Mouse (Mus musculus): ENCODE data around the gene Wasf3.
"Not testable (repeated sequence)": the region's sequence is repeated elsewhere in the genome, so short reads cannot be mapped to it uniquely, and the experiment has no call there.

Wasf3 gene

DNA sequence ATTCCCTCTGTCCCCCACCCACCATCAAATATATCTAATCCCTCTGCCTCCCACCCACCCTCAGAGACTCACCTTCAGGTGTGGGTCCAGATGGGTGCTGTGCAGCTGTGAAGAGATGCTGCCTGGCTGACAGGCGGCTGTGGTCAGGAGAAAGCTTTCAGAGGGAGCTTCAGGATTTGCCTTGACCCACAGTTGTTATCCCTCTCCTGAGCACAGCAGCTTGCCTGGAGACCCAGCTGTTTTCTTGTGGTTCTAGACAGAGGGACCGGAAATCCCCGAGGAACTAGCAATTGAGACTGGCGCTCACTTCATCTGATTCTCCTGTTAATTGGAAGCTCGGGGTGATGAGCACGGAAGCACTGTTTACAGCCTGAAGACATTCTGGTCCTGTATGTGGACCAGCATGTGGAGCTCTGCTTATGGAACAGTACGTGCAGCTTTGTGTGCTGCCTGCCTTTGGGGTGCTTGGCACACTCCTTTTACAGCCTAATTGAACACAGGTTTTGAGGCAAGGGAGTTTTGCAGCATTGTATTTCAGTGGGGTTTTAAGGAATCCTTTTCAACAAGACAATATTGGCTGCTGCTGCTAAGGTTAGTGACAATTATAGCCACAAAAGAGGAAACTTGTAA lies 54.5 kb downstream of the Wasf3 start:
- DNase-seq (ENCODE audit: low read depth, low spot score), result no peak

DNA sequence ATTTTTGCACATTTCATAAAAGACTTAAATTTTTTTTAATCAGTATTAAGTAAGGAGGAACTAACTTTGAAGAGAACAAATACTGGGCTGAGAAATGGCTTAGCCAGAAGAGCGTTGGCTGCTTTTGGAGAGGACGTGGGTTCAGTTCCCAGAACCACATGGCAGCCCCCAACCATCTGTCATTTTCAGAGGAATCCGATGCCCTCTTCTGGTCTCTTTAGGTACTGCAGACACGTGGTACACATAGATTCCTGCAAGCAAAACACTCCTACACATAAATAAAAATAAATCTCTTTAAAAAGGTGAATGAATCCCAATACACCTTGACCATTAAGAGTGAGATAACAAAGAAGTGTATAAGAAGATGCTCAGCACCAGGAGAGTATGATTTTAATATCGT lies 55.5 kb downstream of the Wasf3 start:
- DNase-seq (ENCODE audit: low read depth, low spot score), result no peak

DNA sequence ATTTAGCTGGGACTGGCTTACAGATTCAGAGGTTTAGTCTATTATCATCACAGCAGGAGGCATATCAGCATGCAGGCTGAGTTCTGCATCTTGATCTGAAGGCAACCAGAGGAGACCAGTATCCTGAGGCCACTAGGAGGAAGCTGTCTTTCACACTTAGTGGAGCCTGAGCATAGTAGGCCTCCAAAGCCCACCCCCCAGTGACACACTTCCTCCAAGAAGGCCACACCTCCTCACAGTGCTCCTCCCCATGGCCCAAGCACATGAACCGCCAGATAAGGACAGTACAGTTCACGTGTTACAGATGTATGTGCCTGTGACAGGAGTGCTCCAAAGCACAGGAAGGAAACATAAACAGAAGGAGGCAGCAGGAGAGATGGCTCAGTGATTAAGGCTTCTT lies 58.0 kb downstream of the Wasf3 start:
- DNase-seq (ENCODE audit: low read depth, low spot score), result no peak

DNA sequence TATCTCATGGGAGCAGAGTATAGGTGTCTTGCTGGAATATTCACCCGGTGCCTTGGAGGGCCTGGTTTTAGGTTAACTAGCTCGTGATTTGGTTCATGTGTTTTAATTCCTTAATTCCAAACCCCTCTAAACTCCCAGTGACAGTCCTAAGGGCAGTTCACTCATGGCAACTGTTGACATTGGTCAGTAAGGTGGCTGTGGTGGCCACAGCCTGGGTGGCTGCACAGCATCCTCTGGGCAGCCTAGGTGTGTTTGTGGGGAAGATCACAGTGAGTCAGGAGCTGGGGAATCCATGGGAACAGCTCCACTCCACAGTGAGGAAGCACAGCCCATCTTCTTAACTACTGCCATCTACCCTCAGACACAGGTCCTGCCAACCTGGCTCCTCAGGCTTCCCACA lies 61.8 kb downstream of the Wasf3 start:
- no peak for DNase-seq (ENCODE audit: low read depth, low spot score)

DNA sequence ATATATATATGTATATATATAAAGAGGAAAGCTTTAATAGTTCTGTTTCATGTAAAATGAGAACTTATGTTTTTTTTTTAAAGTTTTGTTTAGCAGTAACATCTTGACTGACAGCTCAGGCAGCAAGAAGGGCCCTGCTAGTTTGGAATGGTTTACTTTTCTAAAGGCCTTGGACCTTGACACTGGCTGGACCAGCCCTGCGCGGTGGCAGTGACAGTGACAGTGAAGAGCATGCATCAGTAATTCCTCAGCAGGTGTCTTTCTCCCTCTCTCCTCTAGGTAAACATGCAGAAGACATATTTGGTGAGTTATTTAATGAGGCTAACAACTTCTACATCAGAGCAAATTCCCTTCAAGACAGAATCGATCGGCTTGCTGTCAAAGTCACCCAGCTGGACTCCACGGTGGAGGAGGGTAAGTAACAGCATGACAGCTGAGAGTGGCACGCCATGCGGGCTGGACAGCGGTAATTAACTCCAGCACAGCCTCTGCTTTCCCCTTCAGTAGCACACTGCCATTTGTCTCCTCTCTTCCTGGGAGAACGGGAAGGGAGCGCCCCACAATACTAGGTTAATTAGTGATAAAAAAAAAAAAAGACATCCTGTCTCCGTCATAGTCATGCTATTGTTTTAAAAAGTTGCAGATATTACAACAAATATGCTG lies 66.9 kb downstream of the Wasf3 start:
- DNase-seq (ENCODE audit: low read depth, low spot score), result no peak

DNA sequence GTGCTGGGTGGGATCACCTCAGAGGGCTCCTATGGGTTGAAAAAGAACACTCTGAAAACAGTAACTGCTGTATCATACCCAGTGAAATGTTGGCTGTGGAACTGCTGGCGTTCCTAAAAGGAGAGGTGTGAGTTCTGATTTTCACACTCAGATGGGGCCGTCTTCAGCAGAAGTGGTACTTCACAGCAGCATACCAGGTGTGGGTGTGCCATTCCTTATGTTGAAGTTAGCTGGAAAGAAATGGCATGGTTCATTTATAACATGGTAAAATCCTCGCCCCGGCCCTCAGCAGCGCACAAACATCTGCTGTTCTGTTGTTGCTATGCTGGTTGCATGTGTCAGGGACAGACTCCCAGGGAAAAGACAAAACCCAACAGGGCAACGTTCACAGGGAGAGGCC lies 68.8 kb downstream of the Wasf3 start:
- DNase-seq (ENCODE audit: low read depth, low spot score), result no peak

DNA sequence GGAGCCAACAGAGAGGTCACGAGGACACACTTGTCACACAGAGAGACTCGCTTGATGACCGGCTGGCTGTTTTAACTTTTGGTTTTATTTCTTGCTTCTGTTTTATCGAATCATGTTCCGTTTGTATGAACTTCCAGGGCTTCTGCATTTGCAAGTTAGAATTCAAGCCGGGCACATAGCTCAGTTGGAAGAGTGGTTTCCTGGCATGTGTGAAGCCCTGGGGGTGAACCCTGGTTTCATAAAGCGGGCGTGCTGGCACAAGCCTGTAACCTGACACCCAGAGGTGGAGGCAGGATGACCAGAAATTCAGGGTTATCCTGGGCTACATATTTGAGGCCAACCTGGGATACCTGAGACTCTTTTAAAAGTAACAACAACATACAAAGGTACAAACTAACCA lies 76.8 kb downstream of the Wasf3 start:
- no peak for DNase-seq (ENCODE audit: low read depth, low spot score)

DNA sequence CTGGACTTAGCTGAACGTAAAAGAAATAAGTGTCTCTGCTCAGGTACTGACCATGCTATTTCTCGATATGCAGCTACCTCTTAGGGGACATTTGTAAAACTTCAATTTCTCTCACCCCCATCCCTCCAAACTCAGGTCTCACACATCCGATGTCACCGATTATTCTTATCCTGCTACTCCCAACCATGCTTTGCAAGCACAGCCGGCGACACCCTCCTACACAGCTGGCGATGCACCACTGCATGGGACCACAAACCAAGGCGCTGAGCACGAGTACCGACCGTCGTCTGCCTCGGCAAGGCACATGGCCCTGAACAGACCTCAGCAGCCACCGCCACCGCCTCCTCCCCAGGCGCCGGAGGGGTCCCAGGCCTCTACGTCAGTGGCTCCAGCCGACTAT lies 81.9 kb downstream of the Wasf3 start:
- DNase-seq (ENCODE audit: low read depth, low spot score), result no peak

DNA sequence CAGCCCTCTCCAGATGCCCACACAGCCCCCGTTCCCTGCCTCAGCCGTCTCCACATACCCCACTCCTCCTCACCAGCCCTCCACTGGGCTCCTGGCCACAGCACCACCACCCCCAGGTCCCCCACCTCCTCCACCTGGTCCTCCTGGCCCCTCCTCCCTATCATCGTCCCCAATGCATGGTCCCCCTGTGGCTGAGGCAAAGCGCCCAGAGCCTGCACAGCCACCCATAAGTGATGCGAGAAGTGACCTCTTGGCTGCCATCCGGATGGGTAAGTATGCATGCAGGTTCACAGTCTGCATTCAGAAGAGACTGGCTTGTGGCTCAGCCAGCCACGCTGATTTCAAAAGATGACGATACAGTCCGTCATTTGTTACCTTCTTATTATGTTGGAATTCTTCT lies 83.5 kb downstream of the Wasf3 start:
- no peak for DNase-seq (ENCODE audit: low read depth, low spot score)

DNA sequence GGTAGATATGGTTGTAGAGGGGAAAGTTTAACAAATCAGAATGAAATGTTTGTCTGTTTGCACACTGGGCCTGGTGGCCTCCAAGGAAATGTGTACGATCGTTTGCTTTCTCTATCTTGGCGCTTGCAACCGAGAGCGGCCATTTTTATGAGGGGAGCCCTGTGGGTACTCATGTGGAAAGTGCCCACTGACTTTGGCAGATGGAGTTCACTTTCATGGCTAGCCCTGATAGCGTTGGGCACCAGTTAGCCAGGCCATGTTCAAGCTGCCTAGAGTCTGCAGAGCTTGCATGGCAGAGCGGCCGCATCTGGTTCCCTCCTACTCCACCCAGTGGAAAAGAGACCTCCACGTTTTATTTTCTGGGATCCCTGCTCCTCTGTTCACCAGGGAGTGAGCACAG lies 86.0 kb downstream of the Wasf3 start:
- no peak for DNase-seq (ENCODE audit: low read depth, low spot score)

DNA sequence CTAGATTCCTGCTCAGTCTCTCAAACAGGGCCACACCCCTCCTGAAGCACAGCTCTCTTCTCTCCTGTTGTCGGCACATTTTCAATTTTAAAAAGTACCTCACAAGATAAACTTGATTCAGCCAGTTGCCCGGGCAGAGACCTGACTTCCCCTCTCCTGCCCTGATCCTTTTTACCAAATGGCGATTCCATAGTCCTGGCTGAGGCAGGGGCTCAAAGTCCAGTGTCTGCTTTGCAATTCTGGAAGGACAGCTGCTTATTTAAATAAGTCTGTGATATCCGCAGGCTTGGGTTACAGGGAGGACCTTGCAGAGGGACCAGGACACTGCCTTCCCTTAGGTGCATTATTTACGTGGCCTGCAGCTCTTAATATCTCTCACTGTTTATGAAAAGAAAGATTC lies 86.5 kb downstream of the Wasf3 start:
- DNase-seq (ENCODE audit: low read depth, low spot score), result no peak

DNA sequence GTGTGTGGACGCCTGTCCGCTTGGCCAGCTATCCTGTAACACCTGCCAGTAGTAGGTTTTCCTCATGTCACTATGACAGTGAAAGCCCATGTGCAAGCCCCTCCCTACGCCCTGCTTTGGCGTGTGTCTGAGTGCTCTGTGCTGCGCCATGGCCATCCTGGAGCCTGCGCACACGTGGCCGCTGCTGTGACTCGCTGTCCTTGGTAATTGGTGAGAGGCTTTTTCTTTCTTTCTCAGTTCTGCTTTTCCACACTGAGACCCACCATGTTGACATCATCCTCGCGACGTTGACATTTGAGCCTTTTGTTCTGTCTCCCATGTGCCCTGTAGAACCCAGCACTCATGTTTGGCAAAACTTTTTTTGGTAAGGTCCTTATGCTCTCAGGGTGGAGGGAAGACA lies 87.0 kb downstream of the Wasf3 start:
- DNase-seq (ENCODE audit: low read depth, low spot score), result no peak

DNA sequence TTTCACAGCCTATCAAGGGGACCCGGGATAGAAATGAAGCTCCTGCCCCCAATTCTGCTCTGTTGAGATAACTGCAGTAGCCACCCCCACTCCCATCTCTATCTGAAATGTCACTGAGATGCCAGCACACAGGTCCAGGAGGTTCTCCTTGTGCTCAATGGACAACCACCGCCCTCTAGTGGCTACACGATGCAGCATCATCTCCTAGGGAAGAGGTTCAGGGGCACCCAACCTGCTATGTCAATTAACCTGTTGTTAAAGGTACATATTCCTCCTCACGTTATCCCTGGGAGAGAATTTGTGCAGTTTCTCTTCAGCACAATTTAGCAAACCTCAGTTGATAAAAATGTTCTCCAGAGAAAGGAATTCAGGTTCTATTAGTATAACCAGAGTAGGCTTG lies 94.8 kb downstream of the Wasf3 start:
- not testable (repeated sequence) for DNase-seq (ENCODE audit: low read depth, low spot score)

DNA sequence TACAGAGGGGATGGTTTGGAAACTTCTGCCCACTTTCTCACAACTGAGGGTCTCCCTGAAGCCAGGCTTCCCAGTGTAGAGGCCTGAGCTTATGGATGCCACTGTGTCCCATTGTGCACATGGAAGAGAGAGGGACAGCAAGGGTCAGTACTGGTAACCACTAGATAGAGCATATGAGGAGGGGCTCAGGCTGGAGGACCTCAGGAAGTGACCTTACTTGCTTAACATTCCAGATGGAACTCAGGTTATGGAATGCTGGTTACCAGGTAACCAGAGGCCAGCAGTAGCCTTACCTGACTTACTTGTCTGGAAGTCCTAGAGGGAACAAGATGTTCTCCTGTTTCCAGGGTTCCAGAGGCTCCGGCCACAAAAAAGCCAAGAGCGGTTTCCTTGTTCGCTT lies 96.9 kb downstream of the Wasf3 start, which contains the start of gene Gm6408:
Gene Gm6408 (plus strand): TSS at position 301 of the 400 bp plus-strand sequence.
- DNase-seq (ENCODE audit: low read depth, low spot score), result not testable (repeated sequence)

DNA sequence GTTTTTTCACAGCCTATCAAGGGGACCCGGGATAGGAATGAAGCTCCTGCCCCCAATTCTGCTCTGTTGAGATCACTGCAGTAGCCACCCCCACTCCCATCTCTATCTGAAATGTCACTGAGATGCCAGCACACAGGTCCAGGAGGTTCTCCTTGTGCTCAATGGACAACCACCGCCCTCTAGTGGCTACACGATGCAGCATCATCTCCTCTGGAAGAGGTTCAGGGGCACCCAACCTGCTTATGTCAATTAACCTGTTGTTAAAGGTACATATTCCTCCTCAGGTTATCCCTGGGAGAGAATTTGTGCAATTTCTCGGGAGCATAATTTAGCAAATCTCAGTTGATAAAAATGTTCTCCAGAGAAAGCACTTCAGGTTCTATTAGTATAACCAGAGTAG lies 104.2 kb downstream of the Wasf3 start:
- not testable (repeated sequence) for DNase-seq (ENCODE audit: low read depth, low spot score)

DNA sequence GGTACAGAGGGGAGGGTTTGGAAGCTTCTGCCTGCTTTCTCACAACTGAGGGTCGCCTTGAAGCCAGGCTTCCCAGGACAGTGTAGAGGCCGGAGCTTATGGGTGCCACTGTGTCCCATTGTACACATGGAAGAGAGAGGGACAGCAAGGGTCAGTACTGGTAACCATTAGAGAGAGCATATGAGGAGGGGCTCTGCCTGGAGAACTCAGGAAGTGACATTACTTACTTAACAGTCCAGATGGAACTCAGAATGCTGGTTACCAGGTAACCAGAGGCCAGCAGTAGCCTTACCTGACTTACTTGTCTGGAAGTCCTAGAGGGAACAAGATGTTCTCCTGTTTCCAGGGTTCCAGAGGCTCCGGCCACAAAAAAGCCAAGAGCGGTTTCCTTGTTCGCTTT lies 106.3 kb downstream of the Wasf3 start, which contains the start of gene Gm6370:
Gene Gm6370 (plus strand): TSS at position 301 of the 400 bp plus-strand sequence.
- not testable (repeated sequence) for DNase-seq (ENCODE audit: low read depth, low spot score)

DNA sequence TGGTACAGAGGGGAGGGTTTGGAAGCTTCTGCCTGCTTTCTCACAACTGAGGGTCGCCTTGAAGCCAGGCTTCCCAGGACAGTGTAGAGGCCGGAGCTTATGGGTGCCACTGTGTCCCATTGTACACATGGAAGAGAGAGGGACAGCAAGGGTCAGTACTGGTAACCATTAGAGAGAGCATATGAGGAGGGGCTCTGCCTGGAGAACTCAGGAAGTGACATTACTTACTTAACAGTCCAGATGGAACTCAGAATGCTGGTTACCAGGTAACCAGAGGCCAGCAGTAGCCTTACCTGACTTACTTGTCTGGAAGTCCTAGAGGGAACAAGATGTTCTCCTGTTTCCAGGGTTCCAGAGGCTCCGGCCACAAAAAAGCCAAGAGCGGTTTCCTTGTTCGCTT lies 117.3 kb downstream of the Wasf3 start, which contains the start of gene 4930449I24Rik:
Gene 4930449I24Rik (plus strand): TSS at position 301 of the 400 bp plus-strand sequence.
- not testable (repeated sequence) for DNase-seq (ENCODE audit: low read depth, low spot score)

DNA sequence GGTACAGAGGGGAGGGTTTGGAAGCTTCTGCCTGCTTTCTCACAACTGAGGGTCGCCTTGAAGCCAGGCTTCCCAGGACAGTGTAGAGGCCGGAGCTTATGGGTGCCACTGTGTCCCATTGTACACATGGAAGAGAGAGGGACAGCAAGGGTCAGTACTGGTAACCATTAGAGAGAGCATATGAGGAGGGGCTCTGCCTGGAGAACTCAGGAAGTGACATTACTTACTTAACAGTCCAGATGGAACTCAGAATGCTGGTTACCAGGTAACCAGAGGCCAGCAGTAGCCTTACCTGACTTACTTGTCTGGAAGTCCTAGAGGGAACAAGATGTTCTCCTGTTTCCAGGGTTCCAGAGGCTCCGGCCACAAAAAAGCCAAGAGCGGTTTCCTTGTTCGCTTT lies 129.0 kb downstream of the Wasf3 start, which contains the start of gene Gm3402:
Gene Gm3402 (plus strand): TSS at position 301 of the 400 bp plus-strand sequence.
- not testable (repeated sequence) for DNase-seq (ENCODE audit: low read depth, low spot score)
